Mouse (Mus musculus) olfactory bulb, adult 2 months (tissue): ENCODE data around the gene Cgnl1.

ENCODE experiments used
- CTCF ChIP-seq: fragments of 200-500 bp; IDR thresholded peaks from 2 replicates; pipeline ENCODE4 v1.5.1; 2012; ENCODE audit warnings: low read depth, mild to moderate bottlenecking, low read length, moderate library complexity; ENCODE audit not compliant: insufficient read depth
- POLR2A ChIP-seq: fragments of 200-500 bp; IDR thresholded peaks from 2 replicates; pipeline ENCODE4 v1.6.1; 2012; ENCODE audit warnings: mild to moderate bottlenecking, low read depth, low read length, moderate library complexity; ENCODE audit not compliant: insufficient read depth

DNA sequence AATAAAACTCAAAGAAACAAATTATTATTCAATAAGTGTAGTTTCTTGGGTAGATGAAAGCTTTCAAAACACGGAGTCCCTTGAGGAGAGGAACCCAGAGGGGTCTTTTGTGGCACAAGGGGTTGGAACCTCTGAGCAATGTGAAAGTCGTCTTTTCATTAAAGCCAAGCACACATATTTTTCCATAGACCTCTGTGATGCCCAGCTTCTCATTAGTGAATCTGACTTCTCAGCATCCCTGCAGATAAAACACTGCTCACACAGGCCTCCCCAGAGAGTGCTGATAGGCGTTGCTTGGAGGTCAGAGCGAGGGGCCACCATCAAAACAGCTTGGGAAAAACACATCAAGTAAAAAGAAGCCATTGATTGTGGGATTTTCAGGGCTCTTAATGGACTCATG is 41.5 kb upstream of the Cgnl1 start:
- no peak for TF ChIP-seq POLR2A
- no peak for TF ChIP-seq CTCF
